Mouse (Mus musculus) kidney, adult 2 months (tissue): ENCODE measurements at regions not wholly inside any gene's neighbourhood (a gene's known extent, or its start where the extent isn't known, plus 50 kb on each side); places are given as distances from the start of the nearest gene placed in this dataset.

Experiments
- CTCF ChIP-seq: fragments of 200-500 bp; conservative IDR thresholded peaks from 2 replicates; pipeline ENCODE4 v1.5.1; 2011; ENCODE audit warnings: low read depth, mild to moderate bottlenecking, control low read depth, low read length, moderate library complexity, mixed read lengths; ENCODE audit not compliant: insufficient read depth, insufficient read length
- POLR2A ChIP-seq: fragments of 200-500 bp; IDR thresholded peaks from one replicate; pipeline ENCODE4 v1.6.1; 2011; ENCODE audit warnings: low read depth, low read length, control low read depth

DNA sequence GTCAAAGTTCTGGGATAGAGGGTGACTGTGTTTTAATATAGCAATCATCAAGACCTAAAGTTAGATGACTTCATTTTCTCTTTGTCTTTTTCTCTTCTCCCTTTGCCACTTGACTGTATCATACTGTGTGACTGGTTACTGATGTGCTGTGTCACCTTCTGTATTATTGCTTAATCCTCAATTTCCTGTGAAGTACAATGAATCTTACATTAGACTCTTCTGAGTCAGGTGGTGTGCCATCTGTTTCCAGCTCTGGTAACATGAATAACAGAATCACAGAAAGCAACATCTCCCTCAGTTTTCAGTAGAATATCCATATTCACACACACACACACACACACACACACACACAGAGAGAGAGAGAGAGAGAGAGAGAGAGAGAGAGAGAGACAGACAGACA is 203.2 kb downstream of the Etv1 start:
- no peak for TF ChIP-seq CTCF
- no peak for TF ChIP-seq POLR2A
